Mouse (Mus musculus): ENCODE data around the gene Ap3b1. TPM values are rescaled to one million over a fixed set of nuclear protein-coding genes. Genes with fewer than 3 reads are reported as not detected.

Ap3b1 gene
- total and polyA plus RNA-seq, 2 experiments = 21.1 to 28.3 TPM

GRCm38 (mm10) chr13:94365108-94365907 lies 6.5 kb downstream of the Ap3b1 start:
- 75% methylated on average over 13 of the region's 13 CpGs for WGBS
- peaks cover 32% of the 10 kb centered on the region for H3K79me2 ChIP-seq (ENCODE audit: control insufficient read depth, insufficient read depth, low read length)
- no peak for DNase-seq (ENCODE audit: extremely low read depth, low read depth, low spot score)
- H3K27me3 ChIP-seq (ENCODE audit: control insufficient read depth, insufficient read depth, low read length) = no peaks in the 10 kb centered on the region
- H3K36me3 ChIP-seq (ENCODE audit: control insufficient read depth, insufficient read depth, low read length) = 0 out of 2 replicates have a peak, but pooled peaks cover 1% of the 10 kb centered on the region
- H3K4me1 ChIP-seq (ENCODE audit: control insufficient read depth, insufficient read depth, low read length) = peaks cover 15% of the 10 kb centered on the region
- TF ChIP-seq CTCF (IDR thresholded peaks at IDR 0.05; ENCODE audit: low read depth, low read length) = no peak
- TF ChIP-seq POLR2A (IDR thresholded peaks at IDR 0.05; ENCODE audit: extremely low read depth, insufficient read depth, low read length) = no peak
- H3K27ac ChIP-seq (replicated peaks; ENCODE audit: insufficient read depth, low read depth, low read length) = no peak overlapping the region
- H3K9ac ChIP-seq (ENCODE audit: low read depth, low read length) = no peak overlapping the region
- H3K4me3 ChIP-seq (ENCODE audit: insufficient read depth, low read depth, low read length) = no peak overlapping the region

DNA sequence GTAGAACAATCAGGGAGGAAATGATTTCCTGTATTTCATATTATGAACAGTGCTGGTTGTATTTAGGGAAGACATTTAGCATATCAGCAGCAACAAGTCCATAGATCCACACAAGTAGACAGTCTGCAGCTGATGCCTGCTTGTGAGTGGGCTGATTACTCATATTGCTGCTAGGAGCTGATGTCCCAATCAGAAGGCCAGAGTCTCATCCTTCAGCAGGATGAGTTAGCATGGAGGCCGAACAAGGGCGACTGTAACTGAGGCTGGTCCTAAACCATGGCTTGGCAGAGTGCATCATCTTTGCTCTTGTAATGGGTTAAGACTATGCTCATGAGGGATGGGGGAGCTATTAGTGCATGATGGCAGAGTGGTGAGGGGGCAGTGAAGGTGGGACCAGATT lies 9.1 kb downstream of the Ap3b1 start:
- no peaks in the 10 kb centered on the region for H3K27me3 ChIP-seq (ENCODE audit: control insufficient read depth, insufficient read depth, low read length)
- no peak for DNase-seq (ENCODE audit: extremely low read depth, low read depth, low spot score)
- H3K27ac ChIP-seq (replicated peaks; ENCODE audit: insufficient read depth, low read depth, low read length) = no peak overlapping the region
- TF ChIP-seq CTCF (IDR thresholded peaks at IDR 0.05; ENCODE audit: low read depth, low read length) = no peak
- TF ChIP-seq POLR2A (IDR thresholded peaks at IDR 0.05; ENCODE audit: extremely low read depth, insufficient read depth, low read length) = no peak
- H3K79me2 ChIP-seq (ENCODE audit: control insufficient read depth, insufficient read depth, low read length) = peaks cover 38% of the 10 kb centered on the region; the same call in 1 of the 2 replicates
- WGBS = 96% methylated on average over 2 of the region's 2 CpGs
- H3K4me1 ChIP-seq (ENCODE audit: control insufficient read depth, insufficient read depth, low read length) = peaks cover 18% of the 10 kb centered on the region; the same call in 1 of the 2 replicates
- H3K4me3 ChIP-seq (ENCODE audit: insufficient read depth, low read depth, low read length) = no peak overlapping the region
- 0 out of 2 replicates have a peak, but pooled peaks cover 1% of the 10 kb centered on the region for H3K36me3 ChIP-seq (ENCODE audit: control insufficient read depth, insufficient read depth, low read length)
- no peak overlapping the region for H3K9ac ChIP-seq (ENCODE audit: low read depth, low read length)

DNA sequence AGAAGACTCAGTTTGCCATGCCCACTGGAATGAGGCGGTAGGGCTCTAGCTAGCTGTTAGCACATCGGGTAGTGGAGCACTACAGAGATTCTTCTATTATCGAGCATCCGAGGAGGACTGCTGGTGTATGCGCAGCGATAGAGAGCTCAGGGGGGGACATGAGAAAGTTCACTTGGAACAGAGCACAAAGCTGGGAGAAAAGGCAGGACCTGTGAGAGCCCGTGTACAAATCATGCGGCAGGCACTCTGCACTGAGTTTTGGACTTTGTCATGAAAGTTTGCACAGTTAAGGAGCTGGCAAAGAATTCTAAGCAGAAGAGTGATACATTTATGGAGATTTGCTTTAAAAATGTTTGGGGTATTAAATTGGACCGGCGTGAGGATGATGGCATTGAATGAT lies 11.8 kb downstream of the Ap3b1 start:
- 55% methylated on average over 10 of the region's 10 CpGs for WGBS
- Histone ChIP-seq H3K27me3 (ENCODE audit: control insufficient read depth, insufficient read depth, low read length) (no peaks in the 10 kb centered on the region), H3K27ac (replicated peaks; ENCODE audit: insufficient read depth, low read depth, low read length) (no peak overlapping the region; the same call in 1 of the 2 replicates), H3K36me3 (ENCODE audit: control insufficient read depth, insufficient read depth, low read length) (0 out of 2 replicates have a peak, but pooled peaks cover 1% of the 10 kb centered on the region), H3K9ac (ENCODE audit: low read depth, low read length) (no peak overlapping the region), H3K4me3 (ENCODE audit: insufficient read depth, low read depth, low read length) (no peak overlapping the region), H3K79me2 (ENCODE audit: control insufficient read depth, insufficient read depth, low read length) (peaks cover 46% of the 10 kb centered on the region), H3K4me1 (ENCODE audit: control insufficient read depth, insufficient read depth, low read length) (peaks cover 15% of the 10 kb centered on the region; the same call in 1 of the 2 replicates)
- TF ChIP-seq CTCF (IDR thresholded peaks at IDR 0.05; ENCODE audit: low read depth, low read length) (no peak), POLR2A (IDR thresholded peaks at IDR 0.05; ENCODE audit: extremely low read depth, insufficient read depth, low read length) (no peak)
- DNase-seq (ENCODE audit: extremely low read depth, low read depth, low spot score) = peak; percentile 71

DNA sequence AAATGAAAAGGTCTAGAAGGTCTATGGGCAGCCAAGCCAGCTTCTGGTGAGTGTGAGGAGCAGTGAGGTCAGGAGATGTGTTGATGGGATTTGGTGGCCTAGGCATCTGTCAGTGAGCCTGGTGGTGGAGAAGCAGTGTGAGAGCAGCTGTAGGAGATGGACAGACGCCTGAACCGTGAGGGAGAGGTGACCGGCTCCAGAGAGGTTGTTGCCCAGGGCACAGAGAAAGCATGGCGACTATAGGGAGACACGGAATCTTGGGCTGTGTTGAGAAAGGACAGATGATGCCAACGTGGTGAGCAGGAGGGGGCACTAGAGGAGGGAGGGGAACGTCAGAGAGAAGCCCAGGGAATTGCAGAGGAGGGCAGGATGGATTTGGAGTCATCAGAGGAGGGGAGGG lies 13.3 kb downstream of the Ap3b1 start:
- Histone ChIP-seq H3K27me3 (ENCODE audit: control insufficient read depth, insufficient read depth, low read length) (no peaks in the 10 kb centered on the region), H3K36me3 (ENCODE audit: control insufficient read depth, insufficient read depth, low read length) (no peaks in the 10 kb centered on the region; the same call in 1 of the 2 replicates), H3K27ac (replicated peaks; ENCODE audit: insufficient read depth, low read depth, low read length) (no peak overlapping the region), H3K4me3 (ENCODE audit: insufficient read depth, low read depth, low read length) (no peak overlapping the region), H3K9ac (ENCODE audit: low read depth, low read length) (no peak overlapping the region), H3K79me2 (ENCODE audit: control insufficient read depth, insufficient read depth, low read length) (peaks cover 41% of the 10 kb centered on the region), H3K4me1 (ENCODE audit: control insufficient read depth, insufficient read depth, low read length) (peaks cover 14% of the 10 kb centered on the region; the same call in 1 of the 2 replicates)
- WGBS = 87% methylated on average over 7 of the region's 7 CpGs
- DNase-seq (ENCODE audit: extremely low read depth, low read depth, low spot score) = no peak
- TF ChIP-seq CTCF (IDR thresholded peaks at IDR 0.05; ENCODE audit: low read depth, low read length) (no peak), POLR2A (IDR thresholded peaks at IDR 0.05; ENCODE audit: extremely low read depth, insufficient read depth, low read length) (no peak)

GRCm38 (mm10) chr13:94374131-94374530 lies 15.4 kb downstream of the Ap3b1 start:
- H3K36me3 ChIP-seq (ENCODE audit: control insufficient read depth, insufficient read depth, low read length) = no peaks in the 10 kb centered on the region; the same call in 1 of the 2 replicates
- no peak overlapping the region for H3K9ac ChIP-seq (ENCODE audit: low read depth, low read length)
- peaks cover 35% of the 10 kb centered on the region for H3K79me2 ChIP-seq (ENCODE audit: control insufficient read depth, insufficient read depth, low read length)
- no peaks in the 10 kb centered on the region for H3K27me3 ChIP-seq (ENCODE audit: control insufficient read depth, insufficient read depth, low read length)
- H3K4me3 ChIP-seq (ENCODE audit: insufficient read depth, low read depth, low read length) = no peak overlapping the region
- peak; percentile 66 for DNase-seq (ENCODE audit: extremely low read depth, low read depth, low spot score)
- no peak overlapping the region for H3K27ac ChIP-seq (replicated peaks; ENCODE audit: insufficient read depth, low read depth, low read length)
- H3K4me1 ChIP-seq (ENCODE audit: control insufficient read depth, insufficient read depth, low read length) = peaks cover 13% of the 10 kb centered on the region; the same call in 1 of the 2 replicates
- WGBS = 74% methylated on average over 3 of the region's 3 CpGs
- TF ChIP-seq CTCF (IDR thresholded peaks at IDR 0.05; ENCODE audit: low read depth, low read length) (no peak), POLR2A (IDR thresholded peaks at IDR 0.05; ENCODE audit: extremely low read depth, insufficient read depth, low read length) (no peak)

Data from liver, adult 2 months (tissue).